Mouse (Mus musculus): ENCODE data around the gene Bckdha. TPM values are rescaled to one million over a fixed set of nuclear protein-coding genes. Genes with fewer than 3 reads are reported as not detected.
A peak's percentile ranks its signal among the peaks of the same experiment; 100 is the strongest.

Gene Bckdha
- total and polyA plus RNA-seq, 3 experiments, result 27.0 to 33.1 TPM; not detected in 1

- peaks cover 17 to 33% of the 10 kb centered on the region in 2 experiments for H3K36me3 ChIP-seq (ENCODE audit: control insufficient read depth in 1 of 2, insufficient read depth in 2 of 2, low read length in 2 of 2)
Observed at GRCm38 (mm10) chr7:25700732-25701131, 42.0 kb upstream of the Bckdha start.

GRCm38 (mm10) chr7:25699851-25700250 lies 41.1 kb upstream of the Bckdha start:
- peaks cover 10 to 38% of the 10 kb centered on the region in 2 experiments for H3K36me3 ChIP-seq (ENCODE audit: control insufficient read depth in 1 of 2, insufficient read depth in 2 of 2, low read length in 2 of 2)
- DNase-seq (ENCODE audit: low read depth, low spot score), result no peak
- peaks cover 0 to 2% of the 10 kb centered on the region in 2 experiments; a peak in 1 of 4 replicates for H3K4me1 ChIP-seq (ENCODE audit: control insufficient read depth in 1 of 2, insufficient read depth in 2 of 2, low read length in 2 of 2)

More at GRCm38 (mm10) chr7:25700732-25701131, 42.0 kb upstream of the Bckdha start:
- no peaks in the 10 kb centered on the region for H3K27me3 ChIP-seq (ENCODE audit: control insufficient read depth in 1 of 2, insufficient read depth in 2 of 2, low read length in 2 of 2)
- H3K27ac ChIP-seq (ENCODE audit: control insufficient read depth, low read depth, low read length), result no peak overlapping the region
- TF ChIP-seq JUND (IDR thresholded peaks at IDR 0.05; ENCODE audit: low read depth, low read length) (no peak), CTCF (IDR thresholded peaks at IDR 0.05 in 2 of 3, conservative IDR thresholded peaks at IDR 0.05 in 1 of 3; ENCODE audit: control insufficient read depth in 1 of 3, insufficient read depth in 1 of 3, low read depth in 2 of 3, low read length in 3 of 3, poor library complexity in 1 of 3, severe bottlenecking in 1 of 3) (peak; percentile 45 to 65 (median 48))
- no peak overlapping the region for H3K4me3 ChIP-seq (ENCODE audit: control insufficient read depth in 1 of 2, insufficient read depth in 1 of 2, low read depth in 2 of 2, low read length in 2 of 2)
- H3K9ac ChIP-seq (ENCODE audit: control insufficient read depth, low read depth, low read length, poor library complexity, severe bottlenecking), result no peak overlapping the region
- no peaks in the 10 kb centered on the region for H3K9me3 ChIP-seq (replicated peaks; ENCODE audit: insufficient read depth, low read length)
- peaks cover 0 to 2% of the 10 kb centered on the region in 2 experiments; a peak in 1 of 4 replicates for H3K4me1 ChIP-seq (ENCODE audit: control insufficient read depth in 1 of 2, insufficient read depth in 2 of 2, low read length in 2 of 2)
- DNase-seq (ENCODE audit: low read depth, low spot score), result no peak
- H3K79me2 ChIP-seq (ENCODE audit: control insufficient read depth, insufficient read depth, low read length, poor library complexity), result peaks cover 16% of the 10 kb centered on the region

GRCm38 (mm10) chr7:25694104-25694503 lies 35.3 kb upstream of the Bckdha start:
- Histone ChIP-seq H3K36me3 (ENCODE audit: control insufficient read depth in 1 of 2, insufficient read depth in 2 of 2, low read length in 2 of 2) (peaks cover 18 to 30% of the 10 kb centered on the region in 2 experiments), H3K4me1 (ENCODE audit: control insufficient read depth in 1 of 2, insufficient read depth in 2 of 2, low read length in 2 of 2) (peaks cover 0 to 10% of the 10 kb centered on the region in 2 experiments; a peak in 3 of 4 replicates), H3K27me3 (ENCODE audit: control insufficient read depth in 1 of 2, insufficient read depth in 2 of 2, low read length in 2 of 2) (no peaks in the 10 kb centered on the region), H3K9me3 (replicated peaks; ENCODE audit: insufficient read depth, low read length) (no peaks in the 10 kb centered on the region), H3K27ac (ENCODE audit: control insufficient read depth, low read depth, low read length) (no peak overlapping the region), H3K4me3 (ENCODE audit: control insufficient read depth in 1 of 2, insufficient read depth in 1 of 2, low read depth in 2 of 2, low read length in 2 of 2) (no peak overlapping the region), H3K9ac (ENCODE audit: control insufficient read depth, low read depth, low read length, poor library complexity, severe bottlenecking) (no peak overlapping the region), H3K79me2 (ENCODE audit: control insufficient read depth, insufficient read depth, low read length, poor library complexity) (peaks cover 55% of the 10 kb centered on the region)
- TF ChIP-seq EP300 (IDR thresholded peaks at IDR 0.05; ENCODE audit: low read depth in 1 of 2, low read length in 2 of 2) (no peak), POLR2A (IDR thresholded peaks at IDR 0.05; ENCODE audit: control insufficient read depth in 1 of 2, insufficient read depth in 1 of 2, low read depth in 1 of 2, low read length in 2 of 2, poor library complexity in 1 of 2) (no peak), MXI1 (IDR thresholded peaks at IDR 0.05; ENCODE audit: low read depth, low read length) (no peak), USF1 (IDR thresholded peaks at IDR 0.05; ENCODE audit: low read depth, low read length) (no peak), MYC (IDR thresholded peaks at IDR 0.05; ENCODE audit: low read depth, low read length) (no peak), JUND (IDR thresholded peaks at IDR 0.05; ENCODE audit: low read depth, low read length) (no peak), UBTF (IDR thresholded peaks at IDR 0.05; ENCODE audit: borderline replicate concordance, insufficient read depth, low read depth, low read length) (no peak), TBP (IDR thresholded peaks at IDR 0.05; ENCODE audit: low read depth, low read length) (no peak), MAFK (IDR thresholded peaks at IDR 0.05; ENCODE audit: borderline replicate concordance, low read depth, low read length) (no peak), ZMIZ1 (IDR thresholded peaks at IDR 0.05; ENCODE audit: low read depth, low read length) (no peak), SIN3A (IDR thresholded peaks at IDR 0.05; ENCODE audit: low read length) (no peak), MYB (IDR thresholded peaks at IDR 0.05; ENCODE audit: low read depth, low read length) (no peak), RCOR1 (IDR thresholded peaks at IDR 0.05; ENCODE audit: low read depth, low read length) (no peak), E2F4 (IDR thresholded peaks at IDR 0.05; ENCODE audit: borderline replicate concordance, low read depth, low read length) (no peak), GABPA (IDR thresholded peaks at IDR 0.05; ENCODE audit: low read depth, low read length) (no peak), TCF12 (IDR thresholded peaks at IDR 0.05; ENCODE audit: low read depth, low read length) (no peak), ZKSCAN1 (IDR thresholded peaks at IDR 0.05; ENCODE audit: low read depth, low read length) (no peak), HCFC1 (IDR thresholded peaks at IDR 0.05; ENCODE audit: low read depth, low read length) (no peak)
- no peak for DNase-seq (ENCODE audit: low read depth, low spot score)

More at GRCm38 (mm10) chr7:25699851-25700250, 41.1 kb upstream of the Bckdha start:
- TF ChIP-seq SMC3 (IDR thresholded peaks at IDR 0.05; ENCODE audit: low read depth, low read length) (no peak), POLR2A (IDR thresholded peaks at IDR 0.05; ENCODE audit: control insufficient read depth in 1 of 2, insufficient read depth in 1 of 2, low read depth in 1 of 2, low read length in 2 of 2, poor library complexity in 1 of 2) (peak in 1 of 2 experiments; percentile 46; a peak in 1 of 4 replicates)
- no peaks in the 10 kb centered on the region for H3K27me3 ChIP-seq (ENCODE audit: control insufficient read depth in 1 of 2, insufficient read depth in 2 of 2, low read length in 2 of 2)
- H3K9me3 ChIP-seq (replicated peaks; ENCODE audit: insufficient read depth, low read length), result no peaks in the 10 kb centered on the region
- peaks cover 22% of the 10 kb centered on the region for H3K79me2 ChIP-seq (ENCODE audit: control insufficient read depth, insufficient read depth, low read length, poor library complexity)
- no peak overlapping the region for H3K27ac ChIP-seq (ENCODE audit: control insufficient read depth, low read depth, low read length)
- no peak overlapping the region for H3K4me3 ChIP-seq (ENCODE audit: control insufficient read depth in 1 of 2, insufficient read depth in 1 of 2, low read depth in 2 of 2, low read length in 2 of 2)
- H3K9ac ChIP-seq (ENCODE audit: control insufficient read depth, low read depth, low read length, poor library complexity, severe bottlenecking), result no peak overlapping the region

Measured in MEL (cell line).